Comparison of ENCODE assay signal across 29 mouse cellular contexts in genomic region chr16:78459996-78460395, GRCm38 (mm10).
A peak's percentile ranks its signal among the peaks of the same experiment; 100 is the strongest.
DNase-seq lines count a peak whose midpoint lies in the region; ATAC-seq and TF ChIP-seq lines count a peak whose summit lies in the region.
"Had no signal": no experiment of that assay in that cellular context is flagged by ENCODE, and none has a peak within 500 bp of the region (broad histone marks: within the 10 kb centered on the region; RNA-seq: fewer than 3 reads in every experiment).

No protein-coding gene starts in this region.

- DNase-seq in adrenal gland, postnatal 10 days, result peak; percentile 35
- DNase-seq in liver, result peak; percentile 7
- DNase-seq in liver, embryonic 14.5 days (ENCODE audit: low read depth in 3 of 3, low spot score in 3 of 3), result no peak
- no peak for DNase-seq in urinary bladder, postnatal 25 days (ENCODE audit: low spot score)
- DNase-seq in retina, embryonic 14.5 days (ENCODE audit: low spot score), result no peak
- no peak for DNase-seq in left cerebral cortex, postnatal 14 days (ENCODE audit: low spot score in 2 of 2)
- DNase-seq: cerebellum, postnatal 14 days; gastrocnemius, postnatal 14 days; heart, postnatal 36 days; kidney, adult 8-10 months; kidney, postnatal 4 days; layer of hippocampus, postnatal 36 days; lung, postnatal 36 days; midbrain, embryonic 14.5 days; right cerebral cortex, adult 18-20 months; spleen, adult 18-20 months; thymus, postnatal 36 days had no signal

- no peak overlapping the region for H3K9ac ChIP-seq in liver, embryonic 14.5 days (replicated peaks)
- H3K9ac ChIP-seq in intestine, embryonic 15.5 days, result no peak overlapping the region
- H3K9ac ChIP-seq: forebrain, embryonic 13.5 days; heart, embryonic 15.5 days; hindbrain, embryonic 12.5 days; liver, embryonic 15.5 days; neural tube, embryonic 15.5 days had no signal

- intact Hi-C loops in left cerebral cortex, postnatal 14 days (cut with DNase I), result no loop called here

- no peaks in the 10 kb centered on the region for H3K36me3 ChIP-seq in E14TG2a.4 (ENCODE audit: insufficient read depth, low read length)
- H3K36me3 ChIP-seq in liver, embryonic 14.5 days (replicated peaks; ENCODE audit: control insufficient read depth, insufficient read depth, low read depth), result no peaks in the 10 kb centered on the region
- no peaks in the 10 kb centered on the region for H3K36me3 ChIP-seq in intestine, embryonic 15.5 days
- H3K36me3 ChIP-seq: heart, embryonic 10.5 days; heart, embryonic 15.5 days; hindbrain, embryonic 12.5 days; liver, embryonic 15.5 days; neural tube, embryonic 15.5 days had no signal

- H3K27me3 ChIP-seq in E14TG2a.4 (ENCODE audit: insufficient read depth, low read length), result no peaks in the 10 kb centered on the region
- no peaks in the 10 kb centered on the region for H3K27me3 ChIP-seq in liver, embryonic 14.5 days (ENCODE audit: control insufficient read depth, insufficient read depth, low read length)
- no peaks in the 10 kb centered on the region for H3K27me3 ChIP-seq in intestine, embryonic 15.5 days (replicated peaks)
- H3K27me3 ChIP-seq: forebrain, embryonic 13.5 days; heart, embryonic 15.5 days; hindbrain, embryonic 12.5 days; liver, embryonic 15.5 days; neural tube, embryonic 15.5 days had no signal

- WGBS in liver, embryonic 14.5 days (ENCODE audit: insufficient replicate concordance), result 24% methylated on average over 8 of the region's 8 CpGs
- 43% methylated on average over 8 of the region's 8 CpGs for WGBS in intestine, embryonic 15.5 days

- no peak for TF ChIP-seq EP300 in liver, embryonic 14.5 days (IDR thresholded peaks at IDR 0.05; ENCODE audit: low read depth)

- peak; percentile 48 for ATAC-seq in liver, embryonic 14.5 days (ENCODE audit: insufficient read depth)
- ATAC-seq in intestine, embryonic 15.5 days, result no peak
- ATAC-seq: forebrain, embryonic 13.5 days; hindbrain, postnatal 0 days; intestine, embryonic 16.5 days had no signal

- H3K4me1 ChIP-seq in E14TG2a.4 (replicated peaks; ENCODE audit: low read depth, low read length), result peaks cover 35% of the 10 kb centered on the region
- H3K4me1 ChIP-seq in liver, embryonic 14.5 days (replicated peaks; ENCODE audit: control insufficient read depth in 2 of 2, insufficient read depth in 2 of 2, low read length in 1 of 2), result no peaks in the 10 kb centered on the region
- H3K4me1 ChIP-seq in intestine, embryonic 15.5 days (replicated peaks), result no peaks in the 10 kb centered on the region
- H3K4me1 ChIP-seq: heart, embryonic 15.5 days; hindbrain, embryonic 12.5 days had no signal

- TF ChIP-seq CTCF in E14TG2a.4 (conservative IDR thresholded peaks at IDR 0.05; ENCODE audit: low read length), result no peak
- TF ChIP-seq CTCF in liver, embryonic 14.5 days (IDR thresholded peaks at IDR 0.05; ENCODE audit: low read depth), result no peak

- peak overlapping the region; percentile 56 for H3K4me3 ChIP-seq in E14TG2a.4 (replicated peaks; ENCODE audit: low read length)
- no peak overlapping the region for H3K4me3 ChIP-seq in liver, embryonic 14.5 days (ENCODE audit: insufficient read depth in 1 of 2, low read depth in 2 of 2, low read length in 2 of 2)
- H3K4me3 ChIP-seq in intestine, embryonic 15.5 days (replicated peaks), result no peak overlapping the region
- H3K4me3 ChIP-seq: forebrain, embryonic 13.5 days; heart, embryonic 10.5 days; heart, embryonic 15.5 days; hindbrain, embryonic 12.5 days; liver, embryonic 15.5 days; megakaryocyte, embryonic 14.5 days; neural tube, embryonic 15.5 days had no signal

- H3K4me2 ChIP-seq in liver, embryonic 14.5 days (ENCODE audit: low read depth), result no peak overlapping the region
- no peak overlapping the region for H3K4me2 ChIP-seq in intestine, embryonic 15.5 days (replicated peaks)
- H3K4me2 ChIP-seq: forebrain, embryonic 13.5 days; heart, embryonic 15.5 days; hindbrain, embryonic 12.5 days; liver, embryonic 15.5 days; neural tube, embryonic 15.5 days had no signal

- no peak overlapping the region for H3K27ac ChIP-seq in liver, embryonic 14.5 days
- H3K27ac ChIP-seq in intestine, embryonic 15.5 days, result no peak overlapping the region
- H3K27ac ChIP-seq: forebrain, embryonic 13.5 days; heart, embryonic 10.5 days; heart, embryonic 15.5 days; hindbrain, embryonic 12.5 days; hindbrain, postnatal 0 days; kidney, postnatal 0 days; liver, embryonic 15.5 days; neural tube, embryonic 15.5 days had no signal

- no peaks in the 10 kb centered on the region for H3K9me3 ChIP-seq in E14TG2a.4 (ENCODE audit: low read length)
- H3K9me3 ChIP-seq in liver, embryonic 14.5 days (ENCODE audit: control insufficient read depth, low read length), result no peaks in the 10 kb centered on the region
- H3K9me3 ChIP-seq in intestine, embryonic 15.5 days, result no peaks in the 10 kb centered on the region
- H3K9me3 ChIP-seq: forebrain, embryonic 13.5 days; heart, embryonic 10.5 days; heart, embryonic 15.5 days; hindbrain, embryonic 12.5 days; liver, embryonic 15.5 days; neural tube, embryonic 15.5 days had no signal

Comparison
In these comparisons a context has a peak if more than half of its experiments do, and no peak if none do; other contexts are left out.
1. DNase-seq: peak in adrenal gland, postnatal 10 days (single experiment) and liver (single experiment); none in liver, embryonic 14.5 days (0 of 3), urinary bladder, postnatal 25 days (single experiment), retina, embryonic 14.5 days (single experiment) and left cerebral cortex, postnatal 14 days (0 of 2).